Mouse (Mus musculus): ENCODE measurements around the gene Sdk1.

DNA sequence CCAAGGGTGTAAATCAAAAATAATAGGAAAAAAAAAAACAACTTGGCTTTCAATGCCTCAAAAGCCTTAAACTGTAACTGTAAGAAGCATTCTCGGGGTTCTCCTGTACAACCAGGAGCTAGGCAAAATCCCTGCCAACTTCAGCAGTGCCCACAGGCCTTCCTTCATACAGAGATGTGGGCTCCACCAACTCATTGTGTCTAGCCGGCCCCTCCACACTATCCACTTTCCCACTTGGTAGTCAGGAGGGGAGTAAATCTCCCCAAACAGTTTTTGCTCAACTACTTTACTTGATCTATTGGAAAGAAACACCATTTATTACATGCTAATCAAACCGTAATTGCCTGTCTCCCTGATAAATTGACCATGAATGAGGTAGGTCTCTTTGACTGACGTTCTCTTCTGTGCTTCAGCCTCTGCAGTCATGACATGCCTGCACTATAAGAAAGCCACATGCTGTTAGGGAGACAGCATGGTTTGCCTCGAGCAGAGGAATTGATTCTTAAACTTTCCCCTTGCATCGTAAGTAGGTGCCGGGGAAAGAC is 445.7 kb downstream of the Sdk1 start:
- TF ChIP-seq CTCF (IDR thresholded peaks at IDR 0.05; ENCODE audit: low read depth, low read length): no peak
- no peak for TF ChIP-seq POLR2A (IDR thresholded peaks at IDR 0.05; ENCODE audit: insufficient read depth, low read length)
- no peak for TF ChIP-seq EP300 (IDR thresholded peaks at IDR 0.05; ENCODE audit: insufficient read depth, low read depth, low read length)
